Mouse (Mus musculus) liver, adult 2 months (tissue): ENCODE measurements around the gene Naa40. TPM values are rescaled to one million over a fixed set of nuclear protein-coding genes. Genes with fewer than 3 reads are reported as not detected.

Experiments used
- DNase-seq: peaks from one replicate; pipeline ENCODE4 v3.0.0-alpha.2; 2011; ENCODE audit warnings: low read depth, low spot score; ENCODE audit errors: extremely low read depth
- H3K27ac ChIP-seq: fragments of 200-500 bp; replicated peaks from 2 replicates; pipeline ENCODE4 v1.5.1; 2012; ENCODE audit warnings: low read depth, mild to moderate bottlenecking, control low read depth, inconsistent platforms, low read length; ENCODE audit not compliant: insufficient read depth
- H3K27me3 ChIP-seq: fragments of 200-500 bp; 2 replicates; pipeline ENCODE4 v1.6.1; 2012; ENCODE audit warnings: mild to moderate bottlenecking, moderate library complexity, low read length, inconsistent platforms; ENCODE audit not compliant: control insufficient read depth, insufficient read depth
- H3K36me3 ChIP-seq: fragments of 200-500 bp; 2 replicates; pipeline ENCODE4 v1.6.1; 2012; ENCODE audit warnings: low read length, inconsistent platforms; ENCODE audit not compliant: control insufficient read depth, insufficient read depth
- H3K4me1 ChIP-seq: fragments of 200-500 bp; 2 replicates; pipeline ENCODE4 v1.6.1; 2011; ENCODE audit warnings: low read length; ENCODE audit not compliant: control insufficient read depth, insufficient read depth
- H3K4me3 ChIP-seq: fragments of 200-500 bp; 2 replicates; pipeline ENCODE4 v1.5.1; 2011; ENCODE audit warnings: low read depth, mild to moderate bottlenecking, control low read depth, low read length, moderate library complexity; ENCODE audit not compliant: insufficient read depth
- H3K79me2 ChIP-seq: fragments of 200-500 bp; 2 replicates; pipeline ENCODE4 v1.6.1; 2012; ENCODE audit warnings: inconsistent platforms, mild to moderate bottlenecking, low read length, moderate library complexity; ENCODE audit not compliant: control insufficient read depth, insufficient read depth
- H3K9ac ChIP-seq: fragments of 200-500 bp; 2 replicates; pipeline ENCODE4 v1.6.1; 2012; ENCODE audit warnings: low read depth, mild to moderate bottlenecking, control low read depth, inconsistent platforms, low read length
- CTCF ChIP-seq: fragments of 200-500 bp; IDR thresholded peaks from 2 replicates; pipeline ENCODE4 v1.5.1; 2011; ENCODE audit warnings: low read depth, low read length, control low read depth
- POLR2A ChIP-seq: fragments of 200-500 bp; IDR thresholded peaks from 2 replicates; pipeline ENCODE4 v1.6.1; 2011; ENCODE audit warnings: low read length, control low read depth; ENCODE audit not compliant: insufficient read depth; ENCODE audit errors: extremely low read depth
- WGBS: fragments of 180-500 bp; shearing (Covaris S2); methylation state at CpG from one replicate; pipeline ENCODE4 v1.1.7; 2018; 5-methylcytosine and 5-hydroxymethylcytosine counted together
- polyA plus RNA-seq: library from polyadenylated mRNA; depleted of rRNA; stranded (reverse); fragments of >200 nt; gene quantifications from 2 replicates; pipeline ENCODE4 v1.2.3, GENCODE M21; 2012
- total RNA-seq: library from RNA; depleted of rRNA; stranded (reverse); fragments of >200 nt; gene quantifications from 2 replicates; pipeline ENCODE4 v1.2.3, GENCODE M21; 2014

Naa40 gene
- total and polyA plus RNA-seq, 2 experiments, result 5.3 to 9.7 TPM

- peak within 1 kb of the TSS; percentile 97 for H3K27ac ChIP-seq
- peak within 1 kb of the TSS; percentile 86 for H3K4me3 ChIP-seq
- peak; percentile 99 for DNase-seq
- H3K27me3 ChIP-seq, result no peaks in the 10 kb centered on the region
- H3K79me2 ChIP-seq, result peaks cover 29% of the 10 kb centered on the region; the same call in 1 of the 2 replicates
- peaks cover 15% of the 10 kb centered on the region for H3K4me1 ChIP-seq
- TF ChIP-seq CTCF, result no peak
- peak; percentile 84 for TF ChIP-seq POLR2A
- peak within 1 kb of the TSS; percentile 96 for H3K9ac ChIP-seq
- WGBS, result under 1% methylated on average over 50 of the region's 50 CpGs
- peaks cover 9% of the 10 kb centered on the region; the same call in 1 of the 2 replicates for H3K36me3 ChIP-seq
Observed at GRCm38 (mm10) chr19:7217162-7217925, 23.6 kb downstream of the Naa40 start, which contains the start of gene Cox8a. TSS of gene Cox8a (minus strand) at chr19:7217616.

GRCm38 (mm10) chr19:7214484-7214883, 26.5 kb downstream of the Naa40 start:
- Histone ChIP-seq H3K79me2 (peaks cover 29% of the 10 kb centered on the region; the same call in 1 of the 2 replicates), H3K4me1 (peaks cover 15% of the 10 kb centered on the region), H3K4me3 (no peak overlapping the region), H3K27ac (no peak overlapping the region), H3K27me3 (no peaks in the 10 kb centered on the region), H3K9ac (no peak overlapping the region), H3K36me3 (peaks cover 11% of the 10 kb centered on the region; the same call in 1 of the 2 replicates)
- TF ChIP-seq CTCF (no peak), POLR2A (no peak)
- 76% methylated on average over 5 of the region's 5 CpGs for WGBS
- DNase-seq, result no peak

- peaks cover 29% of the 10 kb centered on the region; the same call in 1 of the 2 replicates for H3K79me2 ChIP-seq
- peaks cover 15% of the 10 kb centered on the region for H3K4me1 ChIP-seq
- H3K36me3 ChIP-seq, result peaks cover 11% of the 10 kb centered on the region; the same call in 1 of the 2 replicates
- no peak overlapping the region for H3K9ac ChIP-seq
- 91% methylated on average over 3 of the region's 3 CpGs for WGBS
- TF ChIP-seq POLR2A, result no peak
- TF ChIP-seq CTCF, result no peak
- no peak overlapping the region for H3K27ac ChIP-seq
- DNase-seq, result no peak
- H3K4me3 ChIP-seq, result no peak overlapping the region
- H3K27me3 ChIP-seq, result no peaks in the 10 kb centered on the region
Observed at GRCm38 (mm10) chr19:7213010-7213409, 28.0 kb downstream of the Naa40 start.

GRCm38 (mm10) chr19:7212216-7212615, 28.8 kb downstream of the Naa40 start:
- no peak for DNase-seq
- H3K4me1 ChIP-seq, result peaks cover 15% of the 10 kb centered on the region
- no peak overlapping the region for H3K4me3 ChIP-seq
- peaks cover 11% of the 10 kb centered on the region; the same call in 1 of the 2 replicates for H3K36me3 ChIP-seq
- 90% methylated on average over 1 of the region's 1 CpGs for WGBS
- H3K27ac ChIP-seq, result no peak overlapping the region
- no peak overlapping the region for H3K9ac ChIP-seq
- no peak for TF ChIP-seq POLR2A
- no peak for TF ChIP-seq CTCF
- H3K79me2 ChIP-seq, result peaks cover 27% of the 10 kb centered on the region; the same call in 1 of the 2 replicates
- H3K27me3 ChIP-seq, result no peaks in the 10 kb centered on the region

GRCm38 (mm10) chr19:7209907-7210646, 30.9 kb downstream of the Naa40 start:
- H3K9ac ChIP-seq, result no peak overlapping the region
- no peaks in the 10 kb centered on the region for H3K27me3 ChIP-seq
- 88% methylated on average over 7 of the region's 7 CpGs for WGBS
- H3K36me3 ChIP-seq, result peaks cover 6% of the 10 kb centered on the region; the same call in 1 of the 2 replicates
- no peak for DNase-seq
- peaks cover 8% of the 10 kb centered on the region; the same call in 1 of the 2 replicates for H3K79me2 ChIP-seq
- TF ChIP-seq CTCF (no peak), POLR2A (no peak)
- no peak overlapping the region for H3K4me3 ChIP-seq
- H3K4me1 ChIP-seq, result peaks cover 5% of the 10 kb centered on the region; the same call in 1 of the 2 replicates
- H3K27ac ChIP-seq, result no peak overlapping the region
